Mouse (Mus musculus) forebrain, embryonic 15.5 days (tissue): ENCODE results near the gene Lcp1. TPM values are rescaled to one million over a fixed set of nuclear protein-coding genes. Genes with fewer than 3 reads are reported as not detected.

Source experiments
- ATAC-seq: fragments of 200-750 bp; cut with Nextera tagmentation; replicated peaks from 2 replicates; pipeline ENCODE4 v1.8.0; 2017; ENCODE audit warnings: mild to moderate bottlenecking, moderate TSS enrichment, moderate library complexity
- H3K27ac ChIP-seq: fragments of 300-500 bp; sonication (generic); replicated peaks from 2 replicates; pipeline ENCODE4 v1.5.1; 2015; ENCODE audit warnings: mild to moderate bottlenecking, inconsistent platforms
- H3K27me3 ChIP-seq: fragments of 300-500 bp; sonication (generic); 2 replicates; pipeline ENCODE4 v1.6.1; 2015; ENCODE audit warnings: inconsistent platforms
- H3K36me3 ChIP-seq: fragments of 300-500 bp; sonication (generic); 2 replicates; pipeline ENCODE4 v1.6.1; 2015; ENCODE audit warnings: mild to moderate bottlenecking, inconsistent platforms
- H3K4me1 ChIP-seq: fragments of 300-500 bp; sonication (generic); 2 replicates; pipeline ENCODE4 v1.6.1; 2015; ENCODE audit warnings: inconsistent platforms
- H3K4me2 ChIP-seq: fragments of 300-500 bp; sonication (generic); replicated peaks from 2 replicates; pipeline ENCODE4 v1.6.1; 2015; ENCODE audit warnings: mild to moderate bottlenecking, inconsistent platforms
- H3K4me3 ChIP-seq: fragments of 300-500 bp; sonication (generic); 2 replicates; pipeline ENCODE4 v1.5.1; 2015; ENCODE audit warnings: mild to moderate bottlenecking, inconsistent platforms
- H3K9ac ChIP-seq: fragments of 300-500 bp; sonication (generic); replicated peaks from 2 replicates; pipeline ENCODE4 v1.6.1; 2015; ENCODE audit warnings: mild to moderate bottlenecking, inconsistent platforms
- H3K9me3 ChIP-seq: fragments of 300-500 bp; sonication (generic); 2 replicates; pipeline ENCODE4 v1.6.1; 2016; ENCODE audit warnings: inconsistent platforms
- WGBS: fragments of 180-500 bp; shearing (Covaris S2); methylation state at CpG from one replicate; pipeline ENCODE4 v1.1.7; 2015; ENCODE audit warnings: mixed read lengths; 5-methylcytosine and 5-hydroxymethylcytosine counted together
- polyA plus RNA-seq: library from polyadenylated mRNA; unstranded; fragments of >200 nt; fragmentation: Nextera tagmentation; extraction: Ambion mirVana; gene quantifications from 2 replicates; pipeline ENCODE4 v1.2.1, GENCODE M21; 2015

Lcp1 gene
- polyA plus RNA-seq, 1 experiment from 2014 or later, result 12.4 TPM

DNA sequence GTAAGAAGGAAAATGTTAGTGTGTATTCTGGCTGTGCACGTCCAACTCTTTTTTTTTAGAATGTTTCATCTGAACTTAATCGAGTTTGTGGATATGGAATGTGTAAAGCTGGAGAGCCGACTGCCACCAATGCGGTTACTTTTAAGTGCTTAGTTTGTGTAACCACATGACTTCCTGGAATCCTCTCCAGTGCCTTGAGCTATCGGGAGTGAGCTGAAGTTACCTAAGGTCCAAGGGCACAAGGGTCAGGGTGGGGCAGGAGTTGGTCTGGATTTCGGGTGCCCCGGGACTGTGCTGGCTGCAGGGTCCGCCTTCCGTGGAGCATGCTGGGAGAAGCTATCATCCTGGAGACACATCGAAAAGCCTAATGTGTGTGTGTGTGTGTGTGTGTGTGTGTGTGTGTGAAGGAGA is 47.9 kb downstream of the Lcp1 start:
- Histone ChIP-seq H3K9me3 (no peaks in the 10 kb centered on the region), H3K4me2 (no peak overlapping the region), H3K9ac (no peak overlapping the region), H3K4me3 (no peak overlapping the region), H3K36me3 (no peaks in the 10 kb centered on the region), H3K27ac (no peak overlapping the region), H3K4me1 (no peaks in the 10 kb centered on the region), H3K27me3 (no peaks in the 10 kb centered on the region)
- WGBS, result 89% methylated on average over 10 of the region's 10 CpGs
- no peak for ATAC-seq

DNA sequence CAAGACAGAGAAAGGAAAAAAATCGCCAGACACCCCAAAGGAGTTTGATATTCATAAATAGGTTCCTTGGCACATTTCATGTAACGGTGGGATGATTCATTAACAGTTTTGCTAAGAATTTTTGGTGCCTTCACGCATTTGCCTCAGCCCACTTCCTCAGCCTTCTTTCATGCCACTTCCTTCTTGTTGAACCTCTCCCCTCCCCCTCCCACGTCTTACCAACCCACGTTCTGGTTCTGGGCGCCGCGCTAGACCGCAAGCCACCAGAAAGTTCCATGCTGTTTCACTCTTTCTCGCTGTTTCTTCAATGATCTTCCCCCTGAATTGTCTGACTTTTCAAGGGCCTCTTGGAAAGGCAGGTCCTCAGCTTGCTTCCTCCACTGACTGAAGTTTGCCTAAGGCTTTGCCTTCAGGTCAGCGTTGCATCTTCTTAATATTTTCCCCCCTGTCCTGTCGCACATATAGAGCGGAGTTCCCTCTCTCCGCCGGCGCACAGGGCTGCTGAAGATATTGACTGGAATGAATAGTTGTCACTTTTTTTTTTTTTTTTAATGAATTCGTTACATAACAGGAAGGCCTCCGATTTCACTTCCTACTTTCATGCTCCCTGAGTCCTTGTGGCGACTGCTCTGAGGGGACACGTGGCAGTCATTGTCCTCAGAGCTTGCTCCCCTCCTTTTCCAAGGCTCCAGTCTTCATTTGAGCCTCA is 48.5 kb downstream of the Lcp1 start:
- Histone ChIP-seq H3K36me3 (no peaks in the 10 kb centered on the region), H3K9ac (no peak overlapping the region), H3K27me3 (no peaks in the 10 kb centered on the region), H3K4me1 (no peaks in the 10 kb centered on the region), H3K27ac (no peak overlapping the region), H3K9me3 (no peaks in the 10 kb centered on the region), H3K4me3 (no peak overlapping the region), H3K4me2 (no peak overlapping the region)
- ATAC-seq, result no peak
- 85% methylated on average over 20 of the region's 20 CpGs for WGBS

DNA sequence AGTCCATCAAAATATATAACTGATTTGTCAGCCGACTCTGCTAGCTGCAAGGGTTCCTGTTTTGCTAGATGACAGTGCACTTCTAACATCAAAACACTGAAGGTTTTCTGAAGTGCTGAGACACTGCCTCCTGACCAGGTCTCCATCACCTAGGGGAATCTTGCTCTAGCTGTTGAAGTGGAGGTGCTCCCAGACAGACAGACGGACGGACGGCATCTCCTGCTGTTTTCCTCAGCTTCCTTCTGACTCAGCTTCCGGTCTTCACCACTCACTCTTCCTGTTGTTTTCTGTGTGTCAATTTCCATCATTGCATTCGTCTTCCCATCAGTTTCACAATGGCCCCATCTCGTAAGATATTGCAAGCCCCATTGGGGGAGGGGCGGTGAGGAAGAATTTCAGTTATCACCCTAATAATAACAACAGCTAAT is 49.7 kb downstream of the Lcp1 start:
- H3K4me3 ChIP-seq, result no peak overlapping the region
- no peak overlapping the region for H3K4me2 ChIP-seq
- 91% methylated on average over 8 of the region's 8 CpGs for WGBS
- no peaks in the 10 kb centered on the region for H3K27me3 ChIP-seq
- no peaks in the 10 kb centered on the region for H3K9me3 ChIP-seq
- H3K27ac ChIP-seq, result no peak overlapping the region
- no peak for ATAC-seq
- H3K9ac ChIP-seq, result no peak overlapping the region
- no peaks in the 10 kb centered on the region for H3K4me1 ChIP-seq
- H3K36me3 ChIP-seq, result no peaks in the 10 kb centered on the region

DNA sequence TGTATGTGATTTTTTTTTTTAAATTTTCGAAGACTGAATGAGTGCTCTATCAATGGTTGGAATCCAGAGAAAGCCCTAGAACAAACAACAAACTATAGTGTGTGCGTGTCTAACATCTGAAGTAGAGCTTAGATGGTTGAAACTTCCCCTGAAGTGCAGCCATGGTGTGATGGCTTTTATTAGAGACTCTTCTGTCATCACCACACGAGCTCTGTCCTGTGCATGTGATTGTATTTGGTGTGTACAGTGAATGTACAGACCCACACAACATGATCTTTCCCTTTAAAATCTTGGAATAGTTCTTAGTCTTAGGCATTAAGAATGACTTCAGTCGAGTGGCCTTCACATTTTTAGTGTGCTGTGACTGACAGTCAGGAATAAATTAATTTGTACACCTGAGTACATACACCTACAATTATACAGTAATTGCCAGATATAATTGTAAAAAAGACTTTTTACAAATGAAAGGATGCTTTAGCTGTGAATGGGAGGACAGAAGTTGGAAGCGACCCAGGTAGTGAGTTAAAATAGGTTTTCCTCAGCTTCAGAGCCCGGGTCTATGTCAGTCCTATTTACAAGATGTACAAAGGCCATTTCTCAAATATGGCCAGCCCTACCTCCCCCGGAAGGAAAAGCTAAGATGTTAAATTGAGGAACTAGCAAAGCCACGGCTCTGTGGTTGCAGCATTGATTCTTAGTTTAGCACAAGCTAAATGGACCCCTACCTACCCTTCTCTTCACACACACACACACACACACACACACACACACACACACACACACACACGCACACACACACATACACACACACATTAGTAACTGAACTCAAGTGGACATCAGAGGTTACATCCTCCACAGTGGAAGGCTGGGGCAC is 50.4 kb downstream of the Lcp1 start:
- Histone ChIP-seq H3K4me1 (no peaks in the 10 kb centered on the region), H3K27me3 (no peaks in the 10 kb centered on the region), H3K4me3 (no peak overlapping the region), H3K9me3 (no peaks in the 10 kb centered on the region), H3K9ac (no peak overlapping the region), H3K27ac (no peak overlapping the region), H3K4me2 (no peak overlapping the region), H3K36me3 (no peaks in the 10 kb centered on the region)
- no peak for ATAC-seq
- 83% methylated on average over 9 of the region's 9 CpGs for WGBS

DNA sequence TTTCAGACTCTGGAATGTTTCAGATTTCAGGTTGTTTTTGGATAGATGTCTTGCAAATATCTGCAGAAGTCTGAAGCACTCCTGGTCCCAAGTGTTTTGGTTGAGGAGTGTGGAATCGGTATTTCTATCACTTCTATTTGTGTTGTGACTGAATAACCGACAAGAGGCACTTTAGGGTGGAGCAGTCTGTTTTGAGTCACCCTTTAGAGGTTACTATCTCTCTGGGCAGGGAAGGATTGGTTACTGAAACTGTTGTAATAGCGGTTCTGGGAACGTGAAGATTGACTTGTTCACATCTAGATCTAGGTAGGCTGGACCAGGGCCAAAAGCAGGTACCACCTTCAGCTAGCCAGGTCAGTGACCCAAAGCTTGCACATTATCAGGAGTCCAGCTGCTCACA is 51.5 kb downstream of the Lcp1 start:
- no peaks in the 10 kb centered on the region for H3K9me3 ChIP-seq
- H3K27ac ChIP-seq, result no peak overlapping the region
- H3K27me3 ChIP-seq, result no peaks in the 10 kb centered on the region
- no peak overlapping the region for H3K4me2 ChIP-seq
- no peaks in the 10 kb centered on the region for H3K4me1 ChIP-seq
- WGBS, result 78% methylated on average over 4 of the region's 4 CpGs
- no peaks in the 10 kb centered on the region for H3K36me3 ChIP-seq
- no peak overlapping the region for H3K9ac ChIP-seq
- H3K4me3 ChIP-seq, result no peak overlapping the region
- no peak for ATAC-seq

DNA sequence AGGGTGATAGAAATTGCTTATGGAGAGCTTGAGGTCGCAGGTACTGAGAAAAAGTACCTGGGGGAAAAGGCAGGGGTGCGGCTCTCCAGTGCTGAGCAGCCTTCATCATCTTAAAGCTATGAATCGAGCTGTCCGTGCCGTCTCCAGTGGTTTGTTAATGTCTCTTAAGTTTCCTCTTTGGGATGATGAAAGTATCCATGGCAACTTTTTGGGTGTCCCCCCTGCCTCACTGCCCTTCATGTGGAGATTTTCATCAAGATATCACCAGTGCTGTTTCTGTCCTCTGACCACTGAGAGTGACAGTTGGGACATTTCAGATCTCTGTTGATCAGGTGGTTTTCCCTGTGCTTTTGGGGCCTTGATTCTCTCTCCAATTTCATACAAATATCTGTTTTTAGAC is 51.9 kb downstream of the Lcp1 start:
- H3K27ac ChIP-seq, result no peak overlapping the region
- WGBS, result 91% methylated on average over 5 of the region's 5 CpGs
- ATAC-seq, result no peak
- no peaks in the 10 kb centered on the region for H3K27me3 ChIP-seq
- no peaks in the 10 kb centered on the region for H3K36me3 ChIP-seq
- no peak overlapping the region for H3K4me3 ChIP-seq
- H3K4me2 ChIP-seq, result no peak overlapping the region
- H3K9ac ChIP-seq, result no peak overlapping the region
- no peaks in the 10 kb centered on the region for H3K9me3 ChIP-seq
- H3K4me1 ChIP-seq, result no peaks in the 10 kb centered on the region

DNA sequence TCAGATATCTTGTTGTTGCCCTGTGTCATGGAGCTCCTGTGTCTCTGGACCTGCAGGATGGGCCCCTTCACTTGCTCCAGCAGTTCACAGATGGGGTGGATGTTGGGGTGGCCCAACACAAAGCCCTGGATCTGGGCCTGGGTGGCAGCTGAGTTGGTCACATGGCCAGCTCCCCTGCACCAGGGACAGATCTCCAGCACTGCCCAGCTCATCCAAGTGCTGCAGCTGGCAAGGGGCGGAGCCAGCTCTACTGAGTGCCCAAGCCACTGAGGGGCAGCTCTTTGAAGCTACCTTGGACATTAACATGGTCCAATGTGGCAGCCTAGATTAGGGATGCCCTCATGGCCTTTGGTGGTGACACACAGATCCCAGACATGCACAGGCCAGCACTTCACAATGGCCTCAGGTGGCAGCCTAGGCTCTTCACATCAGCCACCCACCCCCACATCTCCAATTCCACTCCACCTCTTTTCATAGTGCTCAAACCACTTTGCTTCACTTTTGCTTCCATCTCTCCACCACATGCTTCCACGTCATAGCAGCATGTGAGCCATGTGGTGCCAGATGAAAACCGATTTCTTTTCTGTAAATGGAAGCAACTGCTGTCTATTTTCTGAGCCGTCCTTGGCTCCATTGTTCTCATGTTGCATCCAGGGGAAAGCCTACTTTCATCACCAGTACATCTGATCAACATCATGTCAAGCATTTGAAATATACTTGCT is 53.3 kb downstream of the Lcp1 start:
- no peak overlapping the region for H3K27ac ChIP-seq
- WGBS, result 87% methylated on average over 4 of the region's 4 CpGs
- no peak overlapping the region for H3K4me3 ChIP-seq
- no peak overlapping the region for H3K4me2 ChIP-seq
- no peak for ATAC-seq
- no peaks in the 10 kb centered on the region for H3K4me1 ChIP-seq
- H3K9ac ChIP-seq, result no peak overlapping the region
- H3K27me3 ChIP-seq, result no peaks in the 10 kb centered on the region
- H3K36me3 ChIP-seq, result no peaks in the 10 kb centered on the region
- no peaks in the 10 kb centered on the region for H3K9me3 ChIP-seq

DNA sequence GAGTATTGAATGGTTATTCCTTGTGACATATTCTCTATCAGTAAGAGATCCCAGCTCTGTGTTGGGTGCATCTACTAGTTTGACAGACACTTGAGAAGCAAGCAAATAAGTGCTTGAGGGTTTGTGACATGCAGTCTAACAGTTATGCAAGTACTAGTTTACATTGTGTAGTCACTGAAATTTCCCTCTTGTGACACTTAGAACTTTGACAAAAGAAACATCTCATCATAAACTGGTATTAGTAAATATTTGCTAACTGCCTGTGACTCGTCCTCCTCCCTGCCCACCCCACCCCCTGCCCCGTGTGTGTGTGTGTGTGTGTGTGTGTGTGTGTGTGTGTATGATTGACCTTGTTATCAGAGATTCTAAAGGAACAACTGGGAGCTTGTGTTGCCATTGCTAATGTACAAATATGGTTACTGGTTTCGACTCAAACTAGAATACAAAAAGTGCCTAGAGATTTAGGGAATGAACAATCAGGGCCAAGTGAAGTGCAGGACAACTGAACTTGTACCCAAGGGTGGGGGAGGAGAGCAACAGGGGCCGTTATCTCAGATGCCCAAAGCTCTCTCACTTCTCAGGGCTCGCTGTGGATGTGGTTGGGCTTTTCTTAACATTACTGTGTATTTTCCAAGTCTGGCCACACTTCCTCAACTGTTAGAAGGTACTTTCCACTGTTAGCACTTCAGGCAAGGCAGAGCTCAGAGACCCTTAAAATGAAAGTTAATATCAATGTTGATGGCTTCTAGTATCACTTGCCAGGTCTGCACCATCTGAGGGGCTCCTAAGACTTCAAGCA is 55.1 kb downstream of the Lcp1 start:
- Histone ChIP-seq H3K27me3 (no peaks in the 10 kb centered on the region), H3K4me2 (no peak overlapping the region), H3K36me3 (no peaks in the 10 kb centered on the region), H3K4me3 (no peak overlapping the region), H3K4me1 (no peaks in the 10 kb centered on the region), H3K9ac (no peak overlapping the region), H3K9me3 (no peaks in the 10 kb centered on the region), H3K27ac (no peak overlapping the region)
- no peak for ATAC-seq
- WGBS, result 85% methylated on average over 5 of the region's 5 CpGs

DNA sequence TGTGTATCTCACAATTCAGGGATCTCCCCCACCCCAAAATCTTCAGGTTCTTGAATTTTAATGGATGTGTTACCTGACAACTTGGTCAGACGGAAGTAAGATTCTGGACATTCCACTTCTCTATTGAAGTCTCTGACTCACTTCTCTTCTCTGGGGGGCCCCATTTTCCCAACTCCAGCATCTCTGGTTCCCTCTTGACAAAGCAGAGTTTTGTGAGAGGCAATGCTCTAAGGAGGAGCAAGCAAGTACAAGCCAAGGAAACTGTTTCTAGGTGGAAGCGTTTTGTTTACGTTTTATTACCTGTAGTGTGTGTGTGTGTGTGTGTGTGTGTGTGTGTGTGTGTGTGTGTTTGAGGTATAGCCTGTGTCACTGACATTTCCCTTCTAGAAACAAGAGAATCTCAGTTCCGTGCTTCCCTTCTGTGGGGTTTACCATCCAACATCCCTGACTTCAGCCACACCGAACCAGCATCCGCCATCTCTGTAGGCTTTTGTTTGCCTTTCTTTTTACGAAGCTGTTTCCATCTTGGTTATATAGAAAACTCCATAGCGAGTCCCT is 56.0 kb downstream of the Lcp1 start:
- no peak overlapping the region for H3K4me3 ChIP-seq
- H3K9me3 ChIP-seq, result no peaks in the 10 kb centered on the region
- no peaks in the 10 kb centered on the region for H3K36me3 ChIP-seq
- no peaks in the 10 kb centered on the region for H3K27me3 ChIP-seq
- no peak overlapping the region for H3K27ac ChIP-seq
- H3K4me2 ChIP-seq, result no peak overlapping the region
- 91% methylated on average over 8 of the region's 8 CpGs for WGBS
- ATAC-seq, result no peak
- no peak overlapping the region for H3K9ac ChIP-seq
- H3K4me1 ChIP-seq, result no peaks in the 10 kb centered on the region

DNA sequence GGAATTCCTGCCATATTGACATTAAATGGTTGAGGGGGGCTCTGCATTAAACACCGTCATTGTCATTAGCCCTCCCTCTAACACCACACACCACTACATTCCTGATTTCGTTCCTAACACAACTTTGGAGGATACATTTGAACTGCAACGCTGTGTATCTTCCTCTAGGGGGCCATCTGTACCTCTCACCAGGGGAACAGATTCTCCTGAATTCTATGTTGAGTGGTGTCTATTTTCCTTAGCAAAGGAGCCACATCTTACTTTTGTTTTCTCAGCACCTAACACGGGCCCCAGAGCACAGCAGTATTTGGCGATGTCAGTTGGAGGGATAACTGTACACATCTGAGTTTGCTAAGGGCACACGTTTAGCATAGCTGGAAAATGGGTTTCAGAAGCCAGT is 57.6 kb downstream of the Lcp1 start:
- Histone ChIP-seq H3K27ac (no peak overlapping the region), H3K36me3 (no peaks in the 10 kb centered on the region), H3K4me3 (no peak overlapping the region), H3K4me2 (no peak overlapping the region), H3K9ac (no peak overlapping the region), H3K27me3 (no peaks in the 10 kb centered on the region), H3K4me1 (no peaks in the 10 kb centered on the region), H3K9me3 (no peaks in the 10 kb centered on the region)
- ATAC-seq, result no peak
- WGBS, result 65% methylated on average over 6 of the region's 6 CpGs

DNA sequence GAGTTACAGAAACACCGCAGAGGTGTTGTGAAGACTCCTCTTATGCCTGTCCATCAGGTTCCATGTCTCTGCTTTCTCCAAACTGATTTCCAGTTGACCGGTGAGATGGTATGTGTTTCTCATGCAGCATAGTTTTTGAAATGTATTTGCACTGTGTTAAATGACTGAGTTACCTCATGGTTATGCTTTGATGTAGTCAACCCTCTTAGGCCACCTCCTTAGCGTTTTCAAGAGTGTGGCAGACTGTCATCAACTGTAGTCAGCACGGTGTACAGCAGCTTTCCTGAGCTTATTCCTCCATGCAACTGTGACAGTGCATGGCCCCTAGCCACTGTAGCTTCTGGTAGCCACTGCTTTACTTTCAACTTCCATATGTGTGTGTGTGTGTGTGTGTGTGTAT is 58.1 kb downstream of the Lcp1 start:
- no peak for ATAC-seq
- H3K9me3 ChIP-seq, result no peaks in the 10 kb centered on the region
- WGBS, result 94% methylated on average over 4 of the region's 4 CpGs
- H3K27ac ChIP-seq, result no peak overlapping the region
- H3K4me2 ChIP-seq, result no peak overlapping the region
- H3K36me3 ChIP-seq, result no peaks in the 10 kb centered on the region
- H3K4me1 ChIP-seq, result no peaks in the 10 kb centered on the region
- H3K4me3 ChIP-seq, result no peak overlapping the region
- H3K9ac ChIP-seq, result no peak overlapping the region
- H3K27me3 ChIP-seq, result no peaks in the 10 kb centered on the region
